Mouse (Mus musculus): ENCODE results near the gene Col4a1.

The Col4a1 gene

DNA sequence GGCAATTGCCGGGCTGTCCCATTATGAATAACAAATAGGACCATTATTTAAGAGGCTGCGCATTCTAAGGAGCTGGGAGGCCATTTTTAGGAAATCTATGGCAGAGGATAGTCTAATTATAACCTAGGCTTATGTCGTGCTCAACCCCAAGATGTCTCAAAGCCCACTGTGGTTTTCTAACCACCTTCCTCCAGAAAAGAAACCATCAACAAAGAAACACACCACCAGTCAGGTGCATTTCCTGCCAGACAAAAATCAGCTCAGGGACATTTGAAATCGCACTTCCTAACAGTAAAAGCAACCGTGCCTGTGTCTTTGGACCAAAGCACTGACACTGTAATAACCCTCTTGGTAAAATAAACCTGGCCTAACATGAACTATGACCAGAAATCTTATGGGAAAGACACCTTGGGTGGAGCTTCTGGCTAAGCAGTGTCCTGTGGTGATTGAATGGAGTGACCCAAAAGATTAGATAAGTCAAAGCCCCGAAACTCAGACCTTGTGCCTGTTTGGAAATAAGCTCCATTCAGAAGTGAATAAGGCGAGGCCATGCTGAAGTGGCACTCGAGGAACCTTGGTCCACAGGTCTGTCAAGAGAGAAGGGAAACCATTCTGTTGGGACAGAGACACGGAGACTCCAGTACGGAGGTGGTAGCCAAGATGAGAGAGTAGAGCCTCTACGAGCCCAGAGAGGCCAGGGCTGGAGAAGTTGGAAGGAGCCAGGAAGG lies 131.0 kb downstream of the Col4a1 start:
- DNase-seq (ENCODE audit: low read depth, low spot score), result no peak

DNA sequence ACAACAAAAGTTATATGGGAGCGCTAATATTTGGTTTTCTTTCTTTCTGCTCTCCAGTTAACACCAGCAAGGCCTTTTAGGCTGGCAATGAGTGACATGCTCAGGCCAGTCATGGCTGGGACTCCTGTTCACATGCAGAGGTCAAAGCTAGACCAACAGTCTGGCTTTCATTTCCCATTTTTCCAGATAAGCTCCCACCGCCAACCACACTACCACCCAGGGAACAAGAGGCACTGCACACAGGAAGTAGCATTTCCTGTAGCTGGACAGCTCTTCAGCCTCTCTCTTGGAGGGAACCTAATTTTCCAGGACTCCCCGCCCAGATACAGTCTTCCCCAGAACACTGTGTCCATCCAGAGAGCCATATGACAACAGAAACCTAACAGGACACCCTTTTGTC lies 132.8 kb downstream of the Col4a1 start:
- DNase-seq (ENCODE audit: low read depth, low spot score), result no peak

DNA sequence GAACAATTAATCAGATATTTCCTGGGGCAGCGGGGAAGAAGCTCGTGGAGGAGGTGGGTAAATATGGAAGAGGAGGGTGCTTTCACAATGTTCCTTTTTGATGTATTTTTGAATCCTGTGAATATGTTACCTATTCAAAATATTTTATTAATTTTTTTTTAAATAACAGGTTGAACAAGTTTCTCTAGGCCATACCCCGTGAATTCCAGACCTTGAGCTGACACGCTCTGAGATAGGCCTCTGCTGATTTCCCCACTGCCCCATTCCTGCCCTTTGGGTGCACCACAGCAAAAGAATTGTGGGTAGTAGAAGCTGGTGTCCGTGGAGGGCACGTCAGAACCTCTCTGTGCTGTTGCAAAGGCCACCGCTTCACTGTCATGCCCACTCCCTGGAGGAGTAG lies 136.2 kb downstream of the Col4a1 start:
- DNase-seq (ENCODE audit: low read depth, low spot score), result no peak

GRCm38 (mm10) chr8:11173284-11174191 lies 139.1 kb downstream of the Col4a1 start:
- no peak for DNase-seq (ENCODE audit: low read depth, low spot score)

GRCm38 (mm10) chr8:11171526-11171925 lies 141.1 kb downstream of the Col4a1 start:
- DNase-seq (ENCODE audit: low read depth, low spot score), result no peak

GRCm38 (mm10) chr8:11169383-11169782 lies 143.2 kb downstream of the Col4a1 start:
- no peak for DNase-seq (ENCODE audit: low read depth, low spot score)

GRCm38 (mm10) chr8:11168780-11169179 lies 143.8 kb downstream of the Col4a1 start:
- DNase-seq (ENCODE audit: low read depth, low spot score), result no peak

DNA sequence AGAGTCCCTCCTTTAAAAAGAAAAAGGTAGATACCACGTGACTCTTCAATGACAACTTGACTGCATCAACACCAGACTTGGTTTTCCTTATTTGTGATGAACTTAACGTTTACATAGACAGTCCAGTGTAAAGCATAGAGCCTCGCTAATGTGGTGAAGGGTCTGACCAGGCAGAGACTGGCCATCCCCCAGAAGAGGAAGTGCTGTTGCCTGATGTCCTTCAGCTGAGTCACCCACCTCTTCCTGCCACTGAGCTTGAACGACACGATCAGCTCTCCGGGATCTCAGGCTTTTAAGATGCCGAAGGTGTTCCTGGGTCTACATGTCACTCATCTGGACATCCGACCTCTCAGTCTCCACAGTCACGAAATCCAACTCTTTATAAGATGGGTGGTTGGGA lies 144.7 kb downstream of the Col4a1 start:
- DNase-seq (ENCODE audit: low read depth, low spot score), result no peak

DNA sequence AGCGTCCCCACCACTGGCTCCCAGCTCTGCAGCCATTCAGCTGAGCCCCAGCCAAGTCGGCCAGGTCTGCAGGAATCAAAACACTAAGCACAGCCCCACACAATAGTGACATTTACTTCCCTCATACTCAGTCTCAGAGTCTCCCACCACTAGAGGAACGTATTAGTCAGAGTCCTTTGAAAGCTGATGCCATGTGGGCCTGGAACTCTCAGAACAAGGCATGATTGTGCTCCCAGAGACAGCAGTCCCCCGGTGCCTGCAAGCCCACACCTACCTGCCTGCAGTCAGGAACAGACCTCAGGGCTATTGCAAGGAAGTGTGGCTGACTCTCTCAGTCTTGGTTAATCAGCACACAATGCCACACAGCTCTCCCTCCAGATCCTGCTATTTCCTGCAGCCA lies 147.0 kb downstream of the Col4a1 start:
- DNase-seq (ENCODE audit: low read depth, low spot score), result no peak

GRCm38 (mm10) chr8:11156319-11156692 lies 156.3 kb downstream of the Col4a1 start:
- no peak for DNase-seq (ENCODE audit: low read depth, low spot score)

GRCm38 (mm10) chr8:11155579-11156318 lies 156.9 kb downstream of the Col4a1 start:
- DNase-seq (ENCODE audit: low read depth, low spot score), result no peak

GRCm38 (mm10) chr8:11150268-11150667 lies 162.4 kb downstream of the Col4a1 start:
- no peak for DNase-seq (ENCODE audit: low read depth, low spot score)

GRCm38 (mm10) chr8:11149201-11149810 lies 163.3 kb downstream of the Col4a1 start:
- no peak for DNase-seq (ENCODE audit: low read depth, low spot score)

DNA sequence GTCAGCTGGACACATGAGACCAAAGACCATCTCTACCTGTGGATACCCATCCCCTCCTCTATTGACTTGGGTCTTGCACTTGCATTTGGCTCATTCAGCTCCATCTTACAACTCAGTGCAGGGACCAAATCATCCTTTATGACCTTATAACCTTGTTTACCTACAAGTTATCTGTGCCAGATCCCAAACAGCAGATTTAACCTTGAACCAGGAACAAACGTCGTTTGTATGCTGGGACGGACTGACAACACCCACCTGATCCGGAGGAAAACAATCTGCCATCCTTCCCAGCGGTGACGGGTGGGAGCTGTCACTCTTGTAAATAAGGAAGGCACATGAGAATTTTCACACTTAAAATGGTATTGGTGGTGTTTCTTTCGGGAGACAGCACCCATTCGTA lies 163.8 kb downstream of the Col4a1 start:
- DNase-seq (ENCODE audit: low read depth, low spot score), result no peak
